Mouse (Mus musculus) heart, adult 2 months (tissue): Measurements from ENCODE around the gene Gm20388. TPM values are rescaled to one million over a fixed set of nuclear protein-coding genes. Genes with fewer than 3 reads are reported as not detected.
A peak's percentile ranks its signal among the peaks of the same experiment; 100 is the strongest.

Experiments
- DNase-seq, 2 experiments: peaks; one replicate each; pipeline ENCODE4 v3.0.0; 2021
- H3K27ac ChIP-seq: fragments of 200-600 bp; 2 replicates; pipeline ENCODE4 v1.8.1; 2022
- H3K27me3 ChIP-seq: fragments of 200-500 bp; 2 replicates; pipeline ENCODE4 v1.6.1; 2012; ENCODE audit warnings: mild to moderate bottlenecking, low read length, inconsistent platforms, mixed read lengths; ENCODE audit not compliant: control insufficient read depth, insufficient read depth
- H3K36me3 ChIP-seq: fragments of 200-500 bp; 2 replicates; pipeline ENCODE4 v1.6.1; 2012; ENCODE audit warnings: low read length, inconsistent platforms; ENCODE audit not compliant: control insufficient read depth, insufficient read depth
- H3K4me1 ChIP-seq: fragments of 200-500 bp; 2 replicates; pipeline ENCODE4 v1.6.1; 2011; ENCODE audit warnings: low read length; ENCODE audit not compliant: control insufficient read depth, insufficient read depth
- H3K4me3 ChIP-seq: fragments of 200-600 bp; 2 replicates; pipeline ENCODE4 v1.8.1; 2022
- H3K79me2 ChIP-seq: fragments of 200-500 bp; replicated peaks from 2 replicates; pipeline ENCODE4 v1.6.1; 2012; ENCODE audit warnings: mild to moderate bottlenecking, inconsistent platforms, low read length, moderate library complexity, mixed read lengths; ENCODE audit not compliant: control insufficient read depth, insufficient read depth
- H3K9ac ChIP-seq: fragments of 200-500 bp; 2 replicates; pipeline ENCODE4 v1.6.1; 2012; ENCODE audit warnings: low read depth, mild to moderate bottlenecking, control low read depth, inconsistent platforms, low read length, mixed read lengths
- CTCF ChIP-seq: fragments of 200-600 bp; IDR thresholded peaks from 2 replicates; pipeline ENCODE4 v1.8.1; 2022; ENCODE audit warnings: antibody characterized with exemption, mild to moderate bottlenecking, moderate library complexity
- EP300 ChIP-seq: fragments of 200-500 bp; IDR thresholded peaks from 2 replicates; pipeline ENCODE4 v1.6.1; 2011; ENCODE audit warnings: low read depth, low read length, control low read depth; ENCODE audit not compliant: insufficient read depth
- POLR2A ChIP-seq: fragments of 200-500 bp; IDR thresholded peaks from 2 replicates; pipeline ENCODE4 v1.6.1; 2011; ENCODE audit warnings: mild to moderate bottlenecking, low read depth, low read length, control low read depth; ENCODE audit not compliant: insufficient read depth
- WGBS: fragments of 180-500 bp; shearing (Covaris S2); methylation state at CpG from one replicate; pipeline ENCODE4 v1.1.7; 2018; 5-methylcytosine and 5-hydroxymethylcytosine counted together
- intact Hi-C: fragments of 180-260 bp; cut with DNase I; formaldehyde crosslinking; loops from one replicate; pipeline ENCODE4 v1.15.1; 2025
- polyA plus RNA-seq: library from polyadenylated mRNA; depleted of rRNA; stranded (reverse); fragments of >200 nt; gene quantifications from 2 replicates; pipeline ENCODE4 v1.2.3, GENCODE M21; 2012
- total RNA-seq, 2 experiments: library from RNA; stranded (reverse); gene quantifications; 2 replicates each; pipeline ENCODE4 v1.2.3; 2021

Gm20388 gene
- total and polyA plus RNA-seq, 3 experiments, result 1.8 to 32.3 TPM; not detected in 1

DNA sequence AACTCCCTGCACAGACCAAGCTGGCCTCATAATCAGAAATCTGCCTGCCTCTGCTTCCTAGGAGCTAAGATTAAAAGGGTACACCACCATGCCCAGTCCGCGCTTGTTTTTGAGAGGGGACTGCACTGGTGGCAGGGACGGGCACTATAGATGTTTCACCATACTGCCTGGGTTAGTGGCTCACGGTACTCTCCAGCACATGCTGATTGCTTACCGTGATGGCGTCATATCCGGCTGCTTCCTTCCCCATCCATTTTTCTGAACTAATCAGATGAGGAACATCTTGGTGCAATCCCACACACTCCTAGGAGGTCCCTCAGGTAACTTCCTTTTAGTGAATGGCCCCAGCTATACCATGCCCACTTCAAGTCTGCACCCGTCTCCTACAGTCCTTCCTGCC, 134.3 kb downstream of the Gm20388 start:
- Histone ChIP-seq H3K36me3 (no peaks in the 10 kb centered on the region), H3K4me3 (no peak overlapping the region), H3K4me1 (peaks cover 14% of the 10 kb centered on the region), H3K27ac (no peak overlapping the region), H3K9ac (no peak overlapping the region), H3K79me2 (no peaks in the 10 kb centered on the region), H3K27me3 (no peaks in the 10 kb centered on the region)
- DNase-seq, result no peak
- TF ChIP-seq EP300 (no peak), CTCF (no peak), POLR2A (no peak)
- intact Hi-C loops, result no loop called here
- 95% methylated on average over 8 of the region's 8 CpGs for WGBS

- H3K27ac ChIP-seq, result peak overlapping the region; percentile 76
- H3K36me3 ChIP-seq, result no peaks in the 10 kb centered on the region
- WGBS, result 69% methylated on average over 5 of the region's 5 CpGs
- H3K4me1 ChIP-seq, result peaks cover 14% of the 10 kb centered on the region
- no peaks in the 10 kb centered on the region for H3K27me3 ChIP-seq
- DNase-seq, result no peak
- no peaks in the 10 kb centered on the region for H3K79me2 ChIP-seq
- no peak for TF ChIP-seq CTCF
- no peak for TF ChIP-seq EP300
- no peak overlapping the region for H3K9ac ChIP-seq
- intact Hi-C loops, result no loop called here
- no peak overlapping the region for H3K4me3 ChIP-seq
Observed at GRCm38 (mm10) chr8:120045471-120045870, 134.8 kb downstream of the Gm20388 start.

GRCm38 (mm10) chr8:120046258-120047020, 135.8 kb downstream of the Gm20388 start:
- H3K4me3 ChIP-seq, result no peak overlapping the region
- no peaks in the 10 kb centered on the region for H3K79me2 ChIP-seq
- no peaks in the 10 kb centered on the region for H3K36me3 ChIP-seq
- peaks cover 12% of the 10 kb centered on the region for H3K4me1 ChIP-seq
- peak overlapping the region; percentile 76 for H3K27ac ChIP-seq
- 32% methylated on average over 14 of the region's 14 CpGs for WGBS
- peak overlapping the region; percentile 18; the same call in 1 of the 2 replicates for H3K9ac ChIP-seq
- peak; percentile 89 to 92 for DNase-seq
- intact Hi-C loops, result no loop called here
- no peaks in the 10 kb centered on the region for H3K27me3 ChIP-seq
- TF ChIP-seq EP300 (peak; percentile 68; the same call in 1 of the 2 replicates), POLR2A (peak; percentile 9; the same call in 1 of the 2 replicates), CTCF (no peak)

GRCm38 (mm10) chr8:120049949-120050348, 139.3 kb downstream of the Gm20388 start:
- Histone ChIP-seq H3K9ac (no peak overlapping the region), H3K27ac (no peak overlapping the region), H3K36me3 (no peaks in the 10 kb centered on the region), H3K27me3 (no peaks in the 10 kb centered on the region), H3K4me3 (no peak overlapping the region), H3K79me2 (no peaks in the 10 kb centered on the region), H3K4me1 (peaks cover 12% of the 10 kb centered on the region)
- no peak for DNase-seq
- WGBS, result 85% methylated on average over 13 of the region's 13 CpGs
- intact Hi-C loops, result no loop called here
- no peak for TF ChIP-seq CTCF
- TF ChIP-seq POLR2A, result no peak
- no peak for TF ChIP-seq EP300

DNA sequence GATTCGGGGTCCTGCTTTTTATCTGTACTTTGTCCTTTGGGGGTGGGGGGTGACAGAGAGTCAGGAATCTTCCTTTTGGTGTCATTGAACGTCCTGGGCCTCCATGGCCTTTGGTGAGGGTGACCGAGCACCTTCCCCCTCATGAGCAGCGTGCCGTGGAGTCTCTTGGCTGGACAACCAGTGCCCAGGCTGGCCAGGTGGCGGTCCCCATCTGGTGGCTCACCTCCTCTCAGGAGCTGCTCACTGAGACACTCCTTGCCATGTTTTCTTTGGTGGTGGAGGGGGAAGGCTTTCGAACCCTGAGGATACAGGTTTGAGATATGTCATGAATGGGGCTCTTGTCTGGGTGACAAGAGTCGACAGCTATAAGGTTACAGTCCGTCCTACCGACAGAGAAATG, 139.7 kb downstream of the Gm20388 start:
- no peak for TF ChIP-seq CTCF
- no peak for TF ChIP-seq POLR2A
- no peak for TF ChIP-seq EP300
- Histone ChIP-seq H3K27ac (peak overlapping the region; percentile 53), H3K27me3 (no peaks in the 10 kb centered on the region), H3K4me3 (no peak overlapping the region), H3K9ac (no peak overlapping the region), H3K4me1 (peaks cover 12% of the 10 kb centered on the region), H3K79me2 (no peaks in the 10 kb centered on the region), H3K36me3 (no peaks in the 10 kb centered on the region)
- DNase-seq, result no peak
- intact Hi-C loops, result no loop called here
- WGBS, result 79% methylated on average over 10 of the region's 10 CpGs

- Histone ChIP-seq H3K27ac (peak overlapping the region; percentile 53), H3K36me3 (no peaks in the 10 kb centered on the region), H3K27me3 (no peaks in the 10 kb centered on the region), H3K9ac (no peak overlapping the region), H3K4me3 (no peak overlapping the region), H3K79me2 (no peaks in the 10 kb centered on the region), H3K4me1 (peaks cover 9% of the 10 kb centered on the region)
- no peak for TF ChIP-seq EP300
- TF ChIP-seq CTCF, result no peak
- TF ChIP-seq POLR2A, result no peak
- no peak for DNase-seq
- intact Hi-C loops, result no loop called here
- 26% methylated on average over 4 of the region's 4 CpGs for WGBS
Observed at GRCm38 (mm10) chr8:120051006-120051405, 140.4 kb downstream of the Gm20388 start.
